Mouse (Mus musculus) kidney, adult 11 months (tissue): ENCODE results near the gene 1700012B07Rik.

Experiments used
- DNase-seq: peaks from one replicate; pipeline ENCODE4 v3.0.0; 2022

The 1700012B07Rik gene

GRCm38 (mm10) chr11:109745210-109745609 lies 82.6 kb downstream of the 1700012B07Rik start:
- no peak for DNase-seq

GRCm38 (mm10) chr11:109737967-109738366 lies 89.9 kb downstream of the 1700012B07Rik start:
- DNase-seq: no peak
